In genomic region chr7:121221158-121221557, GRCm38 (mm10) we compare ENCODE assay signal across 16 mouse cellular contexts.
DNase-seq lines count a peak whose midpoint lies in the region; TF ChIP-seq lines count a peak whose summit lies in the region.
"Had no signal": no experiment of that assay in that cellular context is flagged by ENCODE, and none has a peak within 500 bp of the region (broad histone marks: within the 10 kb centered on the region; RNA-seq: fewer than 3 reads in every experiment).

No protein-coding gene starts in this region.

- peaks cover 3% of the 10 kb centered on the region for H3K4me1 ChIP-seq in cortical plate, adult 2 months (ENCODE audit: control insufficient read depth, insufficient read depth, low read length)
- H3K4me1 ChIP-seq in embryonic facial prominence, embryonic 10.5 days = no peaks in the 10 kb centered on the region
- H3K4me1 ChIP-seq: embryonic facial prominence, embryonic 12.5 days; forebrain, embryonic 15.5 days; heart, embryonic 12.5 days; hindbrain, embryonic 12.5 days had no signal

- WGBS in embryonic facial prominence, embryonic 10.5 days = 89% methylated on average over 7 of the region's 7 CpGs

- peak; percentile 22 to 60 for DNase-seq in frontal cortex, postnatal 36 days (ENCODE audit: low spot score in 2 of 2)
- no peak for DNase-seq in frontal cortex, postnatal 25 days (ENCODE audit: low spot score in 2 of 2)
- DNase-seq in right cerebral cortex, adult 18-20 months = peak; percentile 29
- DNase-seq in right cerebral cortex, postnatal 14 days = no peak
- peak; percentile 64 for DNase-seq in telencephalon, adult 2 months (ENCODE audit: low read depth, low spot score)
- no peak for DNase-seq in embryonic facial prominence, embryonic 10.5 days (ENCODE audit: low spot score)
- DNase-seq: adrenal gland, postnatal 25 days; cerebellum, adult 2 months; cerebellum, postnatal 10 days; embryo, embryonic 11 days; gastrocnemius, postnatal 14 days had no signal

- H3K9me3 ChIP-seq in embryonic facial prominence, embryonic 10.5 days = no peaks in the 10 kb centered on the region
- H3K9me3 ChIP-seq: embryonic facial prominence, embryonic 12.5 days; forebrain, embryonic 15.5 days; heart, embryonic 12.5 days; hindbrain, embryonic 12.5 days had no signal

- H3K4me3 ChIP-seq in cortical plate, adult 2 months (ENCODE audit: insufficient read depth, low read length) = no peak overlapping the region
- no peak overlapping the region for H3K4me3 ChIP-seq in embryonic facial prominence, embryonic 10.5 days
- H3K4me3 ChIP-seq: embryonic facial prominence, embryonic 12.5 days; forebrain, embryonic 15.5 days; heart, embryonic 12.5 days; hindbrain, embryonic 12.5 days had no signal

- H3K27ac ChIP-seq in cortical plate, adult 2 months (ENCODE audit: insufficient read depth, low read length) = peak overlapping the region; percentile 51; the same call in 1 of the 2 replicates
- no peak overlapping the region for H3K27ac ChIP-seq in embryonic facial prominence, embryonic 10.5 days (replicated peaks)
- H3K27ac ChIP-seq: embryonic facial prominence, embryonic 12.5 days; forebrain, embryonic 15.5 days; hindbrain, embryonic 12.5 days had no signal

- TF ChIP-seq POLR2A in cortical plate, adult 2 months (IDR thresholded peaks at IDR 0.05; ENCODE audit: extremely low read depth, insufficient read depth, low read length) = no peak

- no peak for TF ChIP-seq CTCF in cortical plate, adult 2 months (IDR thresholded peaks at IDR 0.05; ENCODE audit: extremely low read depth, insufficient read depth, low read length)

- H3K36me3 ChIP-seq in embryonic facial prominence, embryonic 10.5 days (replicated peaks) = no peaks in the 10 kb centered on the region
- H3K36me3 ChIP-seq: embryonic facial prominence, embryonic 12.5 days; forebrain, embryonic 15.5 days; heart, embryonic 12.5 days; hindbrain, embryonic 12.5 days had no signal

- H3K27me3 ChIP-seq in embryonic facial prominence, embryonic 10.5 days (replicated peaks; ENCODE audit: low read depth, poor library complexity, severe bottlenecking) = no peaks in the 10 kb centered on the region
- H3K27me3 ChIP-seq: embryonic facial prominence, embryonic 12.5 days; forebrain, embryonic 15.5 days; hindbrain, embryonic 12.5 days had no signal

Comparison
In these comparisons a context has a peak if more than half of its experiments do, and no peak if none do; other contexts are left out.
1. DNase-seq: peak in frontal cortex, postnatal 36 days (2 of 2), right cerebral cortex, adult 18-20 months (single experiment) and telencephalon, adult 2 months (single experiment); none in frontal cortex, postnatal 25 days (0 of 2), right cerebral cortex, postnatal 14 days (single experiment) and embryonic facial prominence, embryonic 10.5 days (single experiment).